Mouse (Mus musculus): ENCODE data around the gene Fbxw2. TPM values are rescaled to one million over a fixed set of nuclear protein-coding genes. Genes with fewer than 3 reads are reported as not detected.
"Not testable (repeated sequence)": the region's sequence is repeated elsewhere in the genome, so short reads cannot be mapped to it uniquely, and the experiment has no call there.

Fbxw2 gene
- total RNA-seq (2021), result 10 to 100 TPM; 56.9 to 61.8 TPM

DNA sequence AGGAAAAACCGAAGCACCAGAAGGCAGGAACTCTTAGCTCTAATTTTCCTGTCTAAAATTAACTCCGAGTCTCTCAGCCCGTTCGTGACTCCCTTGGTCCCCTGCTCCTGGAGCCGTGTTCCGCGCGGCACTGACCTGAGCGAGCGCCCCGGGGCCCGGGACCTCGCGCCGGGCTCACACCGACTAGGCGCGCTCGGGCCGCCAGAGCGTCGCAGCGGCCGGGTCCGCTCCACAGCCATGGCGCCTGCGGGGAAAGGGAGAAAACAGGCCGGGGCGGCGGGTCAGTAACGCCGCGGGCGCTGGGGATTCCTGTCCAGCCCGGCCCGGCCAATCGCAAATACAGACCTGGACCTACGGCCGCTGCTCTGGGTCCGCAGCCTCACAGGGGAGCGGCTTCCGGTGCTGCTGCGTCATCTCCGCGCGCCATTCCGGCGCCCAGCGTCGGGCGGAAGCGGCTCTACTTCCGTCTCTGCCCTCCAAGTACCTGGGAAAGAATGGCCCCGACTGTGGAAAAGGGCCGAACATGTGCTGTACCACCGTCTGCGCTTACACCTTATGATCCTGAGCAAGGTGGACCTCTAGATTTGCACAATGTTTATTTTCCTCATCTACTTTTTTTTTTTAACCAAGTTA, at the start of gene Fbxw2:
Gene Fbxw2 (minus strand): TSS at position 485 of the 633 bp plus-strand sequence.
- DNase-seq, result peak; percentile 94

DNA sequence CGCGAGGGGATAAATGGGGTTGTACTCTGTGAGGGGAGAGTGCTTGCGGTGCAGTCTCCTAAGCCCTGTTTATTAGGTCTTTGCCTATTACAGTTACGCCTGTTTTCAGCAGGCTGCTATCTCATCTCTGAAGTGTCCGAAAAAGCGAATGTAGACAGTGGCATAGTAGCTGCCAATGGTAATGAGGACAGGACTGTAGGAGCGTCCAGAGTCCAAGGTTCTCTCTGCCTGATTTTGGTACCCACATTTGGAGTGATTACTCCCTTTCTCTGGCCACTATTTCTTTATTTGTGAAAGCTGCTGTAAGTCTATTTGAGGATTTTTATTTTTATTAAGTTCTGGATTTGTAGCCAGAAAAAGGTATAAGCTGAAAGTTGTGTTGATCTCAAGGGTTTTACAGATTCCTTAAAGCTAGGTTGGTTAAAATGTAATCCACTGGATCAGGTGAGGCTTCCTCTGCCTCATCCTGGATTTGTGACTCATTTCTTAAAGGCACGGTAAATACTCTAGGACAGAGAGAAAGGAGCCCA, 48.8 kb upstream of the Fbxw2 start, which contains the start of gene Psmd5:
Gene Psmd5 (minus strand): TSS at position 153 of the 530 bp plus-strand sequence.
- DNase-seq, result no peak

DNA sequence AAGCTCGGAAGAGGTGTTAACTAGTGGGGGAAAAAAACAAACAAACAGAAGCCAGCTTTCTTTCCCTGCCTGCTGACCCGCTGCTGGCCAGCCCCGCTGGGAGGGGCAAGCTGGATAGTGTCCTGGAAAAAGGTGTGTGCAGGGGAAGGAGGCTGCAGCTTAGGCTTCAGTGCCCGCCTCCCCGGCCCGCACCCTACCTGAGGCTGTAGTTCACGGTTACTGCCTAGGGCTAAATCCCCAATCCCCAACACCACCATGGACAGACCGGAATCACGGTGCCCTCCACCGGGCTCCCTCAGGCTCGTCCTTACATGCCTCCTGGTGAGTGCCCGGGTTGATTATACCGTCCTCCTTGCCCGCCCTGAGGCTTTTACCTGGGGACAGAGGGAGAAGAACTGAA, 48.2 kb upstream of the Fbxw2 start, which contains the start of gene Cutal:
Gene Cutal (plus strand): TSS at position 126 of the 400 bp plus-strand sequence.
- peak; percentile 16 for DNase-seq

GRCm38 (mm10) chr2:34870520-34871474, 44.7 kb upstream of the Fbxw2 start:
- peak; percentile 95 for DNase-seq

DNA sequence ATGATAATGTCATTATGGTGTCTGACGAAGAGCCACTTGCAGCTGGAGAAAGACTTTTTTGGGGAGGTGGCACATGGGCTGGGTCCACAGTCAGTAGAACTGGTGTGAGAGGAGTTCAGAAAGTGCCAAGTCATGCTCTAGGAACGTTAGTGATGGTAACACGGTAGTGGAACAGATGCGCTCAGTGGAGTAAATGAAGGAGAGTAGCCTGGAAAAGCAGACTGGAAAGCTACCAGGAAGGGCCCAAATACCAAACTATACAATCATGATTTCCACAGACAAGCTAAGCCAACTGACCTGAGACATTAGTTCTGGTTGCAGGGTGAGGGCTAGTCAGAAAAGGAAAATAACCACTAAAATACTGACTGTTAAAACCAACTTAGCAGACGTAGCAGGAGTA, 43.6 kb upstream of the Fbxw2 start:
- no peak for DNase-seq

- no peak for DNase-seq
Observed at GRCm38 (mm10) chr2:34857728-34858127, 31.6 kb upstream of the Fbxw2 start.

DNA sequence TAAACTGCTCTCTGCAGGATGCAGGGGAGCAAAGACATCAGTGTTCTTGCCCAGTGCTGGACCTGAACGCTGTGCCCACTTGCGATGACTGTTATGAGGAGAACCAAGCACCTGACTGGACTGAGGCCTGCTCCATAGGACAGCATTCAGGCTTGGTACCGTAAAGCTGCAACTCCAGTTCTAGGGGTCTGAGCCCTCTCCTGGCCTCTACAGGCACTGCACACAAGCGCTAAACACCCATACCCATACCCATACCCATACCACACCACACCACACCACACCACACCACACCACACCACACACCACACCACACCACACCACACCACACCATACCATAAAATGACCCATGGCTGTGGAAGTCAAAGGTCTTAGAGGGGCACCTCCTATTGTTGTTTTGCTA, 29.2 kb upstream of the Fbxw2 start:
- DNase-seq, result no peak

DNA sequence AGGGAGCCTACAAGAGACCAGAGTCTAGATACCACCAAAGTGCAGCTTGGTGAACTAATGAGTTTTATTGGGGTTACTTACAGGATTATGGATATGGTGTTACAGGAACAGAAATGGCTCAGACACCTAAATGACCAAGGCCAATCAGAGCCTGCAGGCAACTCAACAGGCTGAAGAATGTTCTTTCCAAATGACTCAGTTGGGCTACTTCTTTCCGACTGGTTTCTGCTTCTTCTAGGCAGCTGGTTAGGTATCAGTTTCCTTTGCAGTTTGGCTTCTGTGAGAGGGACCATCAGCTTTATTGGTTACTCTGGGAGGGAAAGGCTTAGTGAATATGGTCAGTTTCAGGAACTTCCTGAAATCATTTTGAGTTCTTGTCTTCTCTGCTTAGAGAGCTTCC, 21.6 kb upstream of the Fbxw2 start:
- no peak for DNase-seq

GRCm38 (mm10) chr2:34843211-34843939, 17.3 kb upstream of the Fbxw2 start:
- peak; percentile 58 for DNase-seq

GRCm38 (mm10) chr2:34841706-34842105, 15.6 kb upstream of the Fbxw2 start:
- DNase-seq, result no peak

DNA sequence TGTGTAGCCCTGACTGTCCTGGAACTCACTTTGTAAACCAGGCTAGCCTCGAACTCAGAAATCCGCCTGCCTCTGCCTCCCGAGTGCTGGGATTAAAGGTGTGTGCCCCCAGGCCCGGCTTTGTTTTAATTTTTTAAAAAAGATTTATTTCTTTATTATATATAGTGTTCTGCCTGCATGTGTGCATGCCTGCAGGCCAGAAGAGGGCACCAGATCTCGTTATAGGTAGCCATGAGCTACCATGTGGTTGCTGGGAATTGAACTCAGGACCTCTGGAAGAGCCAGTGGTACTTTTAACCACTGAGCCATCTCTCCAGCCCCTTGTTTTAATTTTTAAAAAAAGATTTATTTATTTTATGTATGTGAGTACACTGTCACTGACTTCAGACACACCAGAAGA, 14.0 kb upstream of the Fbxw2 start:
- DNase-seq, result not testable (repeated sequence)

GRCm38 (mm10) chr2:34835669-34836068, 9.6 kb upstream of the Fbxw2 start:
- DNase-seq, result no peak

- no peak for DNase-seq
Observed at GRCm38 (mm10) chr2:34833624-34834023, 7.5 kb upstream of the Fbxw2 start.

- DNase-seq, result not testable (repeated sequence)
Observed at GRCm38 (mm10) chr2:34832766-34833457, 6.8 kb upstream of the Fbxw2 start, which contains the start of gene Gm34653. TSS of gene Gm34653 (plus strand) at chr2:34833007.

- not testable (repeated sequence) for DNase-seq
Observed at GRCm38 (mm10) chr2:34830066-34830465, 4.0 kb upstream of the Fbxw2 start.

GRCm38 (mm10) chr2:34828026-34828425, 1.9 kb upstream of the Fbxw2 start:
- no peak for DNase-seq

- no peak for DNase-seq
Observed at GRCm38 (mm10) chr2:34827591-34827990, 1.5 kb upstream of the Fbxw2 start.

GRCm38 (mm10) chr2:34826460-34827231, 535 bp upstream of the Fbxw2 start:
- DNase-seq, result no peak

GRCm38 (mm10) chr2:34818492-34818891, 7.6 kb downstream of the Fbxw2 start:
- DNase-seq, result no peak

DNA sequence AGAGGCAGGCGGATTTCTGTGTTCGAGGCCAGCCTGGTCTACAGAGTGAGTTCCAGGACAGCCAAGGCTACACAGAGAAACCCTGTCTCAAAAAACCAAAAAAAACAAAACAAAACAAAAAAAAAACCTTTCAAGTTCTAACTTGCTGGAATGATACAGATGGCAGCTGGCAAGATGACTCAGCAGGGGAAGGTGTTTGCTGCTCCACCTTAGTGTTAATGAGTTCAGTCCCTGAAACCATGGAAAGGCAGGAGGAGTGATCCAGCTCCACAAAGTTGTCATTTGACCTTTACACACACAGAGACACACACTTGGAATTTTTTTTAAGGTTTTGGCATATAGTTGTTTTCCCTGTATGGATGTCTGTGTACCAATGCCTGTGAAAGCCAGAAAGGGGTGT, 10.2 kb downstream of the Fbxw2 start:
- DNase-seq, result not testable (repeated sequence)

DNA sequence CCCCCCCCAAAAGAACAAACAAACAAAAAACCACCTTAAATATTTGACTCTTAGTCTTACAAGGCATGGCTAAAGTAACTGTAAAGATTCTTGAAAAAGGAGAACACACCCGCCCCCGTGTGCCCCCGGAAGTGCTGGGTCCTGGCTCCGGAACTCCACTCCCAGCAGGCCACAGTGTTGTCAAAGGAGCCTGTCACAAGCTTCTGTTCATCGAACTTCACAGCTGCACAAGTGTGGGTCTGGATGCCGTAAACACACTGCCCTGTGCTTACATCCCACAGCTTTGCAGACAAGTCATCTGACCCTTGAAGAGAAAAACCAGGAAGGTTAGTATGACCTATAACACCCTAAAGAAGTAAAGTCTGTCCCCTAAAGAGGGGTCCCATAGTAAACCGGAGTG, 13.4 kb downstream of the Fbxw2 start:
- no peak for DNase-seq
